Mouse (Mus musculus) urinary bladder, postnatal 4 days (tissue): ENCODE data around the gene Bcl9.

Source experiments
- DNase-seq, 2 experiments: peaks; one replicate each; pipeline ENCODE4 v3.0.0; 2021 to 2022; ENCODE audit warnings: low spot score in 2 of 2

Bcl9 gene

GRCm38 (mm10) chr3:97296941-97297552 is 670 bp downstream of the Bcl9 start:
- peak; percentile 54 to 65 for DNase-seq

- DNase-seq = no peak
Observed at GRCm38 (mm10) chr3:97294334-97294733, 3.4 kb downstream of the Bcl9 start.

- no peak for DNase-seq
Observed at GRCm38 (mm10) chr3:97284878-97285277, 12.8 kb downstream of the Bcl9 start.

- DNase-seq = no peak
Observed at GRCm38 (mm10) chr3:97284056-97284455, 13.7 kb downstream of the Bcl9 start.

- no peak for DNase-seq
Observed at GRCm38 (mm10) chr3:97281426-97281825, 16.3 kb downstream of the Bcl9 start.

GRCm38 (mm10) chr3:97275708-97276107 is 22.0 kb downstream of the Bcl9 start:
- DNase-seq = no peak

GRCm38 (mm10) chr3:97274516-97275230 is 23.0 kb downstream of the Bcl9 start:
- DNase-seq = no peak

GRCm38 (mm10) chr3:97273876-97274275 is 23.8 kb downstream of the Bcl9 start:
- DNase-seq = no peak

- DNase-seq = no peak
Observed at GRCm38 (mm10) chr3:97265667-97266415, 31.9 kb downstream of the Bcl9 start.

GRCm38 (mm10) chr3:97262235-97262634 is 35.5 kb downstream of the Bcl9 start:
- DNase-seq = no peak

- no peak for DNase-seq
Observed at GRCm38 (mm10) chr3:97255706-97256339, 41.9 kb downstream of the Bcl9 start.

GRCm38 (mm10) chr3:97254861-97255465 is 42.8 kb downstream of the Bcl9 start:
- DNase-seq = no peak

GRCm38 (mm10) chr3:97253823-97254600 is 43.7 kb downstream of the Bcl9 start:
- DNase-seq = no peak

- no peak for DNase-seq
Observed at GRCm38 (mm10) chr3:97252896-97253295, 44.8 kb downstream of the Bcl9 start.

GRCm38 (mm10) chr3:97242629-97243167 is 55.0 kb downstream of the Bcl9 start:
- no peak for DNase-seq

GRCm38 (mm10) chr3:97241826-97242225 is 55.9 kb downstream of the Bcl9 start:
- DNase-seq = no peak

- no peak for DNase-seq
Observed at GRCm38 (mm10) chr3:97239793-97240192, 57.9 kb downstream of the Bcl9 start.

GRCm38 (mm10) chr3:97239316-97239715 is 58.4 kb downstream of the Bcl9 start:
- no peak for DNase-seq

GRCm38 (mm10) chr3:97238521-97238920 is 59.2 kb downstream of the Bcl9 start:
- DNase-seq = no peak

GRCm38 (mm10) chr3:97237403-97237802 is 60.3 kb downstream of the Bcl9 start:
- no peak for DNase-seq

- DNase-seq = no peak
Observed at GRCm38 (mm10) chr3:97234797-97235196, 62.9 kb downstream of the Bcl9 start.
